Mouse (Mus musculus): Measurements from ENCODE around the gene 4933436I01Rik. TPM values are rescaled to one million over a fixed set of nuclear protein-coding genes. Genes with fewer than 3 reads are reported as not detected.

The 4933436I01Rik gene
- total RNA-seq (2021): not detected

GRCm38 (mm10) chrX:67921350-67921749, at the start of gene 4933436I01Rik:
Gene 4933436I01Rik (minus strand): TSS chrX:67921450.
- DNase-seq: no peak

GRCm38 (mm10) chrX:67924769-67925470, 3.7 kb upstream of the 4933436I01Rik start:
- no peak for DNase-seq

- no peak for DNase-seq
Measured at GRCm38 (mm10) chrX:67883406-67883805, 37.8 kb downstream of the 4933436I01Rik start.

Other genes starting within 250 kb of the 4933436I01Rik start
- gene Gm1140, start 227.9 kb downstream of the 4933436I01Rik start, total RNA-seq (2021): not detected
- not detected for gene Gm14692, start 225.8 kb downstream of the 4933436I01Rik start, total RNA-seq (2021)